Mouse (Mus musculus) A20 (cell line): Measurements from ENCODE around the gene Hoxa3.

Experiments used
- DNase-seq: peaks from one replicate; pipeline ENCODE4 v3.0.0-alpha.2; 2011; ENCODE audit warnings: low read depth, low spot score

Hoxa3 gene

DNA sequence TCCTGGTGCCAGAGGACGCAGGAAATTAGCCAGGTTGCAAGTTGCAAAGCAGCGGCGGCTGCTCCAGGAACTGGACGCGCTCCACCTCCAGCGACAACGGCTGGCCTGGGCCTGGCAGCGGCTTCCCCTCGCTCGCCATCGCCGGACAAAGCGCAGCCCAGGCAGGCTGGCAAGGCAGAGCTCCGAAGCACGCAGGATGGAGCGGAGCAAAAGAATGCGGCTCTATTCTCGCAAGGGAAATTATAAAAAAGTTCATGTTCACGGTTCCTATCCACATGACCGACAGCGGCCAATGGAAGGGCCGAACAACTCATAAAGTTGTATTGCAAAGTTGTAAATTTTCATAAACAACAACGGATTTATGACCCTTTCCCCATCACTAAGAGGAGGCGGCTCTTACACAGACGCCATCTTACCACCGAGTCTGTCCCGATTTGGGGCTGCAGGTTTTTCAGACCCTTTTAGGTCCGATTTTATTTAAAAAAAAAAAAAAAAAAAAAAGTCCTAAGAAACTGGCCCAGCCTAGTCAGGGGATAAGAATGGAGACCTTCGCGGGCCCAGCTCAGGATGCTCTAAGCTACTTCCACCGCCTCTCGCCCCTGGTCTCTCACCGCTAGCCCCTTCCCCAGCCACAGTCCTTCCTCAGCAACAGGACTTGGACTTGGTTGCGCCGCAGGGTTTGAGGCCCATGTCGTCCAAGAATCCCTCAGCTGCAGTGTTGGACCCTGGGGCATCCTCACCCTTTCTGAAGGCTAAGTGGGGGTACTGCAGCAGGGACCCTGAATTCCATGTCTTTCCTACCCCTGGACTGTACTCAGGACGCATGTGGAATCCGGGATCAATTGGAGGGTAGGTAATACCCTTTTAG, at the start of gene Hoxa3, which contains the start of gene Gm28308:
TSS of gene Hoxa3 (minus strand) at position 218 of the 868 bp plus-strand sequence.
TSS of gene Gm28308 (minus strand) at position 221 of the 868 bp plus-strand sequence.
- peak; percentile 92 for DNase-seq

DNA sequence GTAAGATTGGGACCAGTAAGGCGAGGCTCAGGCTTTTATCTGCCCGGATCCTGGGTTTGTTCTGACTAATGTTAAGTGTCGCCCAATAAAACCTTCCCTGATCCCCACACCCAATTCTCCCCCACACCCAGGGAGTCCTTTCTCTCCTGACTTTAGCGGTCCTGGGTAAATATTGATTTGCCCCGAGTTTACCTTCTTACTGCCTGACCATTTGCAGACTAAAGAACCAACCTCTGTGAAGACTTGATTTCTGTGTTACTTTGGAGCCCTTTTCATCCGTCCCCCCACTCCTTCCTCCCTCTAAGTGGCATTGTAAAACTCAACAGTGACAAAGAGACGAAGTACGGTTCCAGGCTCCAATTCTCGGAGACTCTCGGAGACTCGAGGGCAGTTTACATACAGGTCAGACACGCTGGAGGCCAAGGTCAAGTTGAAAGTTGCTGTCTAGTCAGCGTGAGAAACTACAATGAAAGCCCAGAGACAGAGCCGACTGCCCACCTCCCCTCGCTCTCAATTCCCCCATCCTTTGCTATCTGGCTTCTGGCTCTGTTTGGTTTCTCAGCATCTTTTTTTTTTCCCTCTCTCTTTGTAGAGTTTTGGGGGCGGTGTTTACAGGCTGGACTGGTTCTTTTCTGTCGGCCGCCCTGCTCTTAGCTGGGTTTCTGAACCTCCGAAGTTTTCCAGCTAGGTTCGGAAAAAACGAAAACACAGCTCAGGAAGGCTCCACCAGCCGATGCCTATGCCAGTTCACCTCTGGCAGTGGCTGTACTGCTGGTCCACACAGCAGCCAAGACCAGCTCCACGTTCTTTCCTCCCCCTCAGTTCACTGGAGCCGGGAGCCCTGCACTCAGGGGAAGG, 49.6 kb upstream of the Hoxa3 start:
- DNase-seq: no peak

DNA sequence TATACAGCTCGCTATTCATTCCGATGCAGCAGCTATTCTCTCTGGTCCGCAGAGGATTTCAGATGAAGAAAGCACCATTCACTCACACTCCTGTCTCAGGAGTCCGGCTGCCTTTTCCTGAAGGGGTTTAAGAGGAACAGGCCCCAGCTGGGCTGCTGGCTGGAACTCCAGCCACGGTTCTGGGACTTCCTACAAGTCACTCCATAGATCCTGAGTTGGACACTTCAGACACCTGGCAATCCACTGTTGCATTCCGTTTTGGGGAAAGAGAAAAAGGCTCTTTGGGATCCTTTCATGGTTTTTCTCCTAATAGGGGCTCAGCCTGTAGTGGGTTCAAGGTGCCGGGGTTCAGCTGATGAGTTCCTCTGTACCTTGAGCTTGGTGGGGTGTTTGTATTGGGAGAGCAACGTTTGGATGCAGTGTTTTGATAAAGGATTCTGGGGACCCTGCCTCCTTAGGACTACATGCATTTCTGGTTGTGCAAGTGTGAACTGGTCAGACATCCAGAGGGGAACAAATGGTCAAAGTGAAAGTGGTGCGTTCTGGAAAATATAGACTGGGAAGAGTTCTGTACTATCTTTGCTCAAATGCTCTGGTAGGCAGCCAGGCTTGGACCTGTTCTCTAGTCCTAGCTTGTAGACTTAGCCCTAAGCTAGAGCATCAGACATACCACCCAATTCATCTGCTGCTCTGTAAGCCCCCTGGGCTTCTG, 48.8 kb upstream of the Hoxa3 start:
- DNase-seq: peak; percentile 20

DNA sequence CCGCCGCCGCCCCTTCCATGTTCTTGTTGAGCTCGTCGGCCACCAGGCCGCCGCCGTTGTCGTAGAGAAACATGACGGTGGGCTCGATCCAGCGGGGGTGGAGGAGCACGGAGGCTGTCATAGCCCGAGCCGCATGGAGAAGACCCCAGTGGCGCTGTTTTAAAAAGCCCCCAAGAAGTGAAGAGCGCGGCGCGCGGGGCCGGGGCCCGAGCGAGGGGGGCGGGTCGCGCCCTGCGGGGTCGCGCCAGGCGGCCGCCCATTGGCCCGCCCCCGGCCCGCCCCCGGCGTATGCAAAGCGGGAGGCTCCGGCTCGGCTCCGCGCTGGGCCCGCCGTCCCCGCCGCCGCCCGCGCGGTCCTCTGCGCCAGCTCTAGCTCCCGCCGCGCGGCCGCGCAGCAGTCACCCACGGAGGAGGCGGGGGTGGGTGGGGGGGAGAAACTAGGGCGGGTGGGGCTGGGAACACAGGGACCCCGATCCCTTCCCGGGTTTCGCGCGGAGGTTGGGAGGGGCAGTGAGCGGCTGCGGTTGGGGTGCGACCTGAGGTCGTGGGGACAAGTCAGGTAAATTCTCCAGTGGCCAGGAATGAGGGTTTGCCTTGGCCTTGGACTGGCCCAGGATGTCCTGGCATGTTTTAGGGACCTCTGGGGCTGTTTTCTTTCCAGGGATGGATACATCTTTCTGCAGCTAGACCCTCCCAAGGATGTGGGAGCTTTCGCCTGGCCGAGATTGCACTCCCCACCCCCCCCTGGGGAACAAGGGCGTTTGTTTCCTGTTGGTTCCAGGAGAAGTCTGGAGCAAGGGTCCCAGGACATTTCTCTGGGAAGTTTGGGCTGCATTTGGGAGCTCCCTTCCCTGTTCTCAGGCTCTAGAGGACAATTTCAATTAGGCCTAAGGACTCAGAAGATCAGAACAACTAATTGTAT, 47.8 kb upstream of the Hoxa3 start, which contains the start of gene Hoxa13:
TSS of gene Hoxa13 (minus strand) at position 227 of the 922 bp plus-strand sequence.
- peak; percentile 88 for DNase-seq

DNA sequence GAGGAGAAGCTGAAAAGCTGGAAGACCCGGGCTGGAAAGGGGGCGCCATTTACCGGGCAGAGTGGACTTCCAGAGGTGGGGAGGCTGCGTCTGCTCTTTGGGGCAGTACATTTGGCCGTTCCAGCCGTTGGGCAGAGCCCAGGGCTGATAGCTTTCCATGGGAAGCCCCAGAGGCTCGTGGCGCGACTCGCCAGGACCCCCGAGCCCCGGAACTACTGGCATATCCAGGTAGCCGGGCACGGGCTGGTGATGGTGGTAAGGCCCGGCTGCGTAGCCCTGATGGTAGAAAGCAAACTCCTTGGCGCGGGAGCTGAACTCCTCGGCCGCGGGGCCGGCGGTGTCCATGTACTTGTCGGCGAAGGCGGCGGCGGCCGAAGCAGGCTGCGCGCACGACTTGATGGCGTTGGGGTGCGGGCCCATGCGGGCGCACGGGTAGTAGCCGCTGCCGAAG, 46.7 kb upstream of the Hoxa3 start:
- DNase-seq: peak; percentile 70

DNA sequence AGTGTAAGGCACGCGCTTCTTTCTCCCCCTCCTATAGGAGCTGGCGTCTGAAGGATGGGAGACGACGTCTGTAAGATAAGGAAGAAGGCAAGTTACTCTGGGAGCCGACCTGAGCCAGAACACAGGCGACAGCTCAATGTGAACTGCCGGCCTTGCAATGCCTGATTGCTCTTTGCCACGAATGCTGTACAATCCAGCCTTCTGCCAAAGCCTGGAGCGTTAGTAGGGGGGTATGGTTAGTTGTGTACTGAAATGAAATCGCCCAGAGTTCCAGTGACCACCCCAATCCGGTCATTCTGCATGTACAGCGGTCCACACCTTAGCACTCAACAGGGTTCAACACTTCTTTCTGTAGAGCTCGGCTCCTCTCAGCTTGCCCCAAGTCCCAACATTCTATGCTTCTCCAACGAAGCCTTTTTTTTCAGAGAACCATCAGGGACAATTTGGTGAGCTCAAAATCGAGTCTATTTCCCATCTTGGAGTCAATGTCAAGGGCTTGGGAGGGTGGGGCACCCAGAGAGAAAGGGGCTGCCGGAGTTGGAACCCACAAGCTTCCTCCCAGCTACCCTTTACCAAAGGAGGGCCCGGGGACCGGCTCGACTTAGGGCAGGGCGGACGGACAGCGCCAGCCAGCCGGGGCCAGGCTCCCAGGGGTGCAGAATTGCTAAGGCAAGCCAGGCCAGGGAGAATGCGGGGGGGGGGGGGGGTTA, 46.1 kb upstream of the Hoxa3 start:
- DNase-seq: no peak

DNA sequence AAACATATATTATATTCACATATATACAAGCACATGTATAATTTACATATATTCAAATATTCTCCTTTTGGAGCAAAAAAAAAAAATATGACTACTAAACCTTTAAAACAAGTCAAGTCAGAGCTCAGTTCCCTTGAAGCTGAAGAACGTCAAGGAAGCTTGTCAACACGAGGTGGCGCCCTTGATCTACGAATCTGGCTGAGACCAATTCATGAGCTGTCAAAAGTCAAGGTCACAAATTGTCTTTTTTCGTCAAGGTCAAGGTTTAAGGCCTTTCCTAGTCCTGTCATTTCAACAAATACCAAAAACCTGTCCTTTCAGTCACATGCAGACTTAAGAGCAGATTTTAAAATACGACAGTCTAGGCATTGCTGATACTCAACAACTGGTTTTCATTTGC, 43.8 kb upstream of the Hoxa3 start:
- peak; percentile 83 for DNase-seq

DNA sequence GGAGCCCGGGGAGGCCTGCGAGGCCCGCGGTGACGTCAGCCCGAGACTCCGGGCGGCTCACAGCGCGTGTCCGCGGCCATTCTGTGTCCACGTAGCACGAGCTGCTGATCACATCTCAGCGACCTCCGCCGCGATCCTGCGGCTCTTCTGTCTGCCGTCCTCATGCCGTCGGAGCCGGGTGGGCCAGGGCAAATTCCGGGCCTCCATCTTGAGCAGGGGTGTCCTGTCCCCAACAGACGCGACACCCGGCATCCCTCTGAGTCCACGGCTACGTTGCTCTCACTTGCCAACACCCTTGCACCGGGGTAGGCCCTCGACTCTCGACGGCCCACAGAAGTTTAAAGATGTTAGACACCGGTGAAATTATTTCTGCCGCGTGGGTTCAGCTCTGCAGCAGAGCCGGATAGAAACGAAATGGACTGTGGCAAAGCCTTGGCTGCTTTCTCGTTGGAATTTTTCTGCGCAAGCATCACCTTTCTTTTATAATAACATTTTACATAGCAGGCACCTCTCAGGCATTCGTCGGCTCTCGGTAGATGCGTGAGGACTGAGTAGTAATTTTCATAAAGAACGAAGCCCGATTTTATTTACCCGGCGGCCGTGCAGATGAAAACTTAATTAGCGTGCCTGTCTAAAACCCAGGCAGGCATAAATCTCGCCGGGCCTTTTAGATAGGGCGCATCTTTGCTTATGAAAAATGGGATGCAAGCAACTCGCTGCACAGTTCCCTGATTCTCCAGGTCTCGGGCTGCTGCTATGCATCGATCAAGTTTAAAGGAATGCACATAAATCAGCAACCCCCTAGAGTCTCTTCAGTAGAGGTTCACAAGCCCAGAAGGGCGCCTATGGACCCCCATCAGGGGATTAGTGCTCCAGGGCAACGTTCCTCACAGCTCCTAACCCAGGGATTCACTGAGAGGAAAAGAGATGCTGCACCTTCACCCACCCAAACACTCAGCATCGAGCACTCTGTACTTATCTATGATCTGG, 40.7 kb upstream of the Hoxa3 start:
- no peak for DNase-seq

DNA sequence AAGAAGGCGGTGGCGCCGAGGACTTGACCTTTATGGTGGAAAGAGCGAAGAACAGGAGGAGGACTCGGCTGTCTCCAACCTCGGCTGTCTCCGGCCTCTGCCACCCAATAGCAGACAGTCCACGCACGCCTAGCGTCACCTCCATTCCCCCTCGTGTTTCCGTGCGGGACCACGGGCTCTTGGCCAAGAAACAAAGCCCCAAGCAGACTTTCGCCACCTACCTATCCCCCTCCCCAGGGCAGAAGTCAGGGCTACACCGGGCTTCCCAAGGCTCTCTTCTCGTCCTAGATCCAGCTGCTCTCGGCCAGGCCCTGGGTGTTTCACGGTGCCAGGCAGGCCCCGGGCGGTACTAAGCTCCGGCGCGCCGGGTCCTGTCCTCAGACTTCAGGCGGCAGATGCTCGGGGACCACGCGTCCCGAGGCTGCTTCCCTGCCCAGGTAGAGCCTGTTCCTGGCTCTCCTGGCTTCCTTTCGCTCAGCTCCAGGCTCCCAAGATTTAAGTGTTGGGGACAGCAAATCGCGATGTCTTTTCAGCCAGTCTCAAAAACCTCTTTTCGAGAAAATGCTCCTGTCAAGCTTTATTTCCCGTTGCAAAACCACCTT, 39.7 kb upstream of the Hoxa3 start:
- no peak for DNase-seq

DNA sequence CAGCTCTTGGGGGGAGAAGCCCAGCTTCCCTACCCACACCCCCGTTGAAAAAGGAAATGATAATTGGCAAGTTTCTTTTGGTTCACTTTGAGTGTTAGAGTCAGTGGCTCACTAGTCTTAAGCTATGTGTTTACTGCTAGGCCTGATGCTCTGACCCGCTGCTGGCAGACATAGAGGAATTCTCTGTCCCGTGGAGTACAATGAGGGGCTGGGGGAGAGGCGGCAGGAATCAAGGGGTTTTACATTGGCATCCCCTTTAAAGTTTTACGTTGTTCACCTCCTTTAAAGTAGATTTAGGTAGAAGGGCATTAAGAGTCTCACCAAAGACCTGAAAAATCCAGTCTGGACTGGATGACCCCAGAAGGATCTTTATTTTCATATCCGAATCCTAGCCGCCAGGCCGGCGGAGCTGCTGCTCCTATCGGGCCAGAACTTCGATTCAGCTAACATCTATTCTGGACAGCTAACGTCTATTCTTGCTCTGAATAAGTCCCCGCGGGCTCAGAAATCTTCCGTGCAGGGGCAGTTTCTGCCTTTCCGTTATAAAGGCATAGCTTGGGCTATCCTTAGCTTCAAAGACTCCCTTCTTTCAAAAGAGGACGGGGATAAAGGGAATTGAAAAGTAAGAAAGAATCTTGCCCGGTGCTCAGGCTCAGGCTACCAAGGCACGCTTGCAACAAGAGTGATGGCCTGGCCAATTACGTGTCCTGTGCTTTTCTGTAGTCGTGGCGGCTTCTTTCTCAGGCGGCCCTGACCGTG, 39.1 kb upstream of the Hoxa3 start:
- DNase-seq: no peak

DNA sequence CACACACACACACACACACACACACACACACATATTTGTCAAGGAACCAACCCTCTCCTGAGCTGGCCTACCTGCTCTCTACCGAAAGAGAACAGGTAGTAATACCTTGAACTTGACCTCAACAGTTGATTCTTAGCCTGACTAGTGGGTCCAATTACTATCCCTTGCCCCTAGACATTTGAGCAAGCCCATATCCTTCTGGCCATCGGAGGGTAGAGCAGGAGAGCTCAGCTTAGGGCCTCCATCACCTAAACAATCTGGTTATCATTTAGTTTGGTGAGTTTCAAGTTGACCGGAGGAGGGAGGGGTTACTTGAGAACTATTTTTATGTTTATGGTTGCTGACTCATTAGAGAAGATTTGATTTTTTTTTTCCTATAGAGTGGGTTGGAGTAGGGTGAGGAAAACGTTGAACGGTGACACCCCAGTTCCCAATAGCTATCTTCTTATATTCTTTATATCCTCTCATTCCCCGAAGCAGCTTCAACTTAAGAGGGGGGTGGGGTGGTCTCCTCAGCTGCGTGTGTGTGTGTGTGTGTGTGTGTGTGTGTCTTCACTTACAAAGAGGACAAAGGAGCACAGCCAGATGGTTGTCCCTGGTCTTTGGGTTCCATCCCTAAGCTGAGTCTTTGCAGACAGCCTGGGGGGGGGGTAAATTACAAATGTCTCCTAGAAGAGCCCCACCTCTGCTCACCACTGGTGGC, 38.2 kb upstream of the Hoxa3 start:
- no peak for DNase-seq

DNA sequence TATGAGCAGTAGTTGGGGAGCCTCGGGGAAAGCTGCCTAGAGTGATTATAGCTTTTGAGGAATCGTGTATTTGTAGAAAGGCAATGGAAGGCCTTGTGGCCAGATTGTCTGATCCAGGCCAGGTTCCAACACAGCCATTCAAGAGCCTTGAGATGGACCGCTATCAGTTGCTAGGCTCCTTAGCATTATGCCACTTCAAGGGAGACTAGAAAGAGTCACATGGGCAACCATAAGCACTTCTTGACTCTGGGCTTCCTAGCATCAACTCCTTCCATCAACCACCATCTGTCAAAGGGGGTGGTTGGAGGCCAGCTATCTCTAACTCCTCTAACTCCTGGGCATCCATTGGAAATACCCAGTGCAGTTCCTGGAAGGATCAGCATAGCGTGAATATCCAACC, 36.7 kb upstream of the Hoxa3 start:
- DNase-seq: no peak

DNA sequence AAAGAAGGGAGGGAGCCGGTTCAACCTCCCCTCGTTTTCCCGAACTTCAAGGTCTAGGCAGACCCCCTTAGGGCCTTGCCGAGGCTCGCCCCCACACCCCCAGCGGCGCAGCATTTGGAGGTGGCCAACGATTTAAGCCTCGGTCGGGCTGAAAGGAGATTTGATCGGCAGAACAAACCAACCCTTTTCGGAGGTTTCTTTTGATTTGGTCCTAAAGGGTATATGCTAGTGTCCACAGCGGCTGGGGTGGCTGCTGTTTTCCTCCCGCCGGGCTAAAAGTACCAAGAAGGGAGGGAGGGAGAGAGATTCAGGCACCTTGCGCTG, 36.2 kb upstream of the Hoxa3 start:
- no peak for DNase-seq

DNA sequence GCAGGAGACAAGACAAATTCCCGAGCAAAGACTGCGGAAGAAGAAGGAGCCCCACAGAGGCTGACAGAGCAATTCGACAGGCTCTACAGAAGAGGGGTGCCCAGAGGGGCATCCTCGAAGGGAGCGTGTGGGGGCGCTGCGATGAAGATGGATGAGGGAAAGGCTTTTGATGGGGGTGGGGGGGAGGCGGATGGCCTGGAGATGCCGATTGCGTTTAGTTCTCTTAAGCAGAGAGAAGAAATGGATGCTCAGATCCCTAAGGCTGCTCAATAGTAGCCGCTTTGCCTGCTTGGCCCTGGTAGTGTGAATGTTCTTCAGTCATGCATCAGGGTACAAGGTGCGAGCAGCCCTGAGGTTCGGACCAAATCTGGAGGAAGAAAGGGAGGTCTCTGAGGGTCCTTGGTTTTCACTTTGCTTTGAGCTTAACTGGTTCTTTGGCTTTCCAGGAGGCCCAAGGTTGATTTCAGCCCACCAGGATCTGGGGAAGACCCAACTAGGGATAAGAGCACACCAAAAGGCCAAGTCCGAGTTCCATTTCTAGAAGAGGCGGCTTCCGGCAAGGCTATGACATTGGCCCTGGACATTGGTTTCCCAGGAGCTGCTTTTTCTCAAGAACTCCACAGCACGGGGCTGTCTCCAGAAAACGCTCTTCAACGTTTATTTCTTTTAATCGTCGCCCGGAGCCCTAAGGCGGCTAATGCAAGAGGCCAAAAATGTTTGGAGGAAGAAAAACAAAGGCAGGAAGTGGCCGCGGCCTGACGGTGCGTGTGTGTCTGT, 35.7 kb upstream of the Hoxa3 start:
- DNase-seq: no peak

DNA sequence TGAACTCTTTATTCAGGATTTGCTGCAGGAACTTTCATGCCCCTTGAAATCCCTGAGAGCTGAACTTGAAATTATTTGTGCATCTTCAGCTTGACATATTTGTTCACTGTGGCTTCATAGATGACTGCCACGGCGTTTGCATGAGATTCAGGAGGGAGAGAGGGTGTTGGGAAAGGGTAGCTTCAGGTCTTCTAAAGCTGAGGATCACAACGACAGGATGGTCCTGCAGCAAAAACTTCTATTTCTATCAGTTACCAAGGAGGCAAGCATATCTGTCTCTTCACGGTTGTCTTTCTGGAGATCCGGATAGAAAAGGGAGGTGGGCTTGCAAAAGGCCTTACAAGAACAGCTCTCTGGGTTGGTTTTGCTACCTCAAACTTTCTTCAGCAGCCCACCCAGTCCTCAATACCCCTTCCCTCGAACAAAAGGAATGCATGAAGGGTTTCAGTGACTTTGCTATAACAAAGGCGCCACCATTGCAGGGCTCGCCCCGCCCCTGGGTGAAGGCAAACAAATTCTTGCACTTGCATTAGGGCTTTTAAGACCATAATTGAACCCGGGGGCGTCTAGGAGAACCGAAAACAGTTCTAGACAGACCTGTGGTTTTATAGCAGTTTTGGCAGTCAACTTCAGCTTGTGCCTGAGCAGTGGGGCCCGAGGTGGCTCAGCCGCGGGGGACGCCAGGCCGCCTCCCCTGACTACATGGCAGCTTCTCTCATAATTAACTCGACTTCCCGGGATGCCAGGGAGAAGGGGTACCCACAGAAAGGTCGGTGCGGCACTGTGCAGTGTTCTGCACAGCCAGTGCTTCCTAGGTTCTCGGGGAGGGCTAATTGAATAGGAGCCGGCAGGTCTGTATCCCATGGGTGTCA, 34.9 kb upstream of the Hoxa3 start:
- DNase-seq: no peak
